Mouse (Mus musculus) forebrain, embryonic 13.5 days (tissue): Measurements from ENCODE around the gene Olfr325. TPM values are rescaled to one million over a fixed set of nuclear protein-coding genes. Genes with fewer than 3 reads are reported as not detected.

Source experiments
- polyA plus RNA-seq: library from polyadenylated mRNA; unstranded; fragments of >200 nt; fragmentation: Nextera tagmentation; extraction: Ambion mirVana; gene quantifications from 2 replicates; pipeline ENCODE4 v1.2.1, GENCODE M21; 2015

The Olfr325 gene
- polyA plus RNA-seq, 1 experiment from 2014 or later: not detected

Other genes with a start within 250 kb of the Olfr325 start
- gene Zfp672, start 247.4 kb upstream of the Olfr325 start, polyA plus RNA-seq: 38.1 and 40.5 TPM in 2 replicates
- gene Sh3bp5l, start 247.0 kb upstream of the Olfr325 start, polyA plus RNA-seq: 43.9 and 48.0 TPM in 2 replicates
- 0.31 TPM in 1 of 2 replicates, not detected in the other for gene Lypd8, start 198.7 kb upstream of the Olfr325 start, polyA plus RNA-seq
- gene 1810065E05Rik, start 156.6 kb upstream of the Olfr325 start, polyA plus RNA-seq: not detected in 2 replicates
- gene Gm12253, start 145.2 kb upstream of the Olfr325 start, polyA plus RNA-seq: not detected in 2 replicates
- not detected in 2 replicates for gene Lypd9, start 124.8 kb upstream of the Olfr325 start, polyA plus RNA-seq
- gene Olfr30, start 115.5 kb upstream of the Olfr325 start, polyA plus RNA-seq: not detected in 2 replicates
- not detected in 2 replicates for gene Olfr332, start 85.2 kb upstream of the Olfr325 start, polyA plus RNA-seq
- not detected in 2 replicates for gene Olfr331, start 75.2 kb upstream of the Olfr325 start, polyA plus RNA-seq
- not detected in 2 replicates for gene Olfr330, start 42.9 kb upstream of the Olfr325 start, polyA plus RNA-seq
- gene Olfr329-ps, start 31.3 kb upstream of the Olfr325 start, polyA plus RNA-seq: not detected in 2 replicates
- gene Olfr328, start 22.1 kb upstream of the Olfr325 start, polyA plus RNA-seq: not detected in 2 replicates
- gene Olfr224, start 7.2 kb upstream of the Olfr325 start, polyA plus RNA-seq: not detected in 2 replicates
- gene Olfr324, start 17.4 kb downstream of the Olfr325 start, polyA plus RNA-seq: not detected in 2 replicates
- gene 2210407C18Rik, start 38.3 kb downstream of the Olfr325 start, polyA plus RNA-seq: not detected in 2 replicates
- gene Olfr323, start 52.8 kb downstream of the Olfr325 start, polyA plus RNA-seq: not detected in 2 replicates
- gene Trim58, start 62.7 kb downstream of the Olfr325 start, polyA plus RNA-seq: 0.10 TPM in 1 of 2 replicates, not detected in the other
- not detected in 2 replicates for gene Olfr322, start 81.1 kb downstream of the Olfr325 start, polyA plus RNA-seq
- not detected in 2 replicates for gene Olfr320, start 103.4 kb downstream of the Olfr325 start, polyA plus RNA-seq
- gene Olfr319, start 121.4 kb downstream of the Olfr325 start, polyA plus RNA-seq: not detected in 2 replicates
- gene Olfr318, start 146.3 kb downstream of the Olfr325 start, polyA plus RNA-seq: not detected in 2 replicates
- 0.09 TPM in 1 of 2 replicates, not detected in the other for gene Olfr317, start 161.5 kb downstream of the Olfr325 start, polyA plus RNA-seq
- gene Olfr316, start 175.0 kb downstream of the Olfr325 start, polyA plus RNA-seq: not detected in 2 replicates
- gene Olfr315, start 195.5 kb downstream of the Olfr325 start, polyA plus RNA-seq: not detected in 2 replicates
- not detected in 2 replicates for gene Olfr314, start 205.2 kb downstream of the Olfr325 start, polyA plus RNA-seq
- gene Fam183b, start 224.2 kb downstream of the Olfr325 start, polyA plus RNA-seq: 2.9 and 5.0 TPM in 2 replicates
- gene Olfr313, start 237.3 kb downstream of the Olfr325 start, polyA plus RNA-seq: not detected in 2 replicates